29 mouse cellular contexts compared by ENCODE assay signal in genomic region chr7:112561504-112561903, GRCm38 (mm10).
DNase-seq lines count a peak whose midpoint lies in the region; ATAC-seq lines count a peak whose summit lies in the region.
"Had no signal": no experiment of that assay in that cellular context is flagged by ENCODE, and none has a peak within 500 bp of the region (broad histone marks: within the 10 kb centered on the region; RNA-seq: fewer than 3 reads in every experiment).

No protein-coding gene starts in this region.

- DNase-seq in cerebellum, adult 9-10 months, result peak; percentile 26
- peak; percentile 74 for DNase-seq in heart, adult 8-10 months (ENCODE audit: low spot score)
- peak; percentile 36 to 73 for DNase-seq in heart, postnatal 10 days
- DNase-seq in embryo, embryonic 10 days (ENCODE audit: low spot score), result no peak
- DNase-seq: adrenal gland, postnatal 10 days; gastrocnemius, postnatal 10 days; kidney, adult 9 months; kidney, postnatal 14 days; layer of hippocampus, adult 9-11 months; liver, embryonic 13.5 days; lung, adult 18-20 months; lung, postnatal 4 days; right cerebral cortex, postnatal 4 days; thymus, postnatal 4 days had no signal

- H3K9me3 ChIP-seq in heart, embryonic 11.5 days (replicated peaks; ENCODE audit: control insufficient read depth, low read length), result no peaks in the 10 kb centered on the region
- no peaks in the 10 kb centered on the region for H3K9me3 ChIP-seq in hindbrain, embryonic 13.5 days
- H3K9me3 ChIP-seq: embryonic facial prominence, embryonic 10.5 days; embryonic facial prominence, embryonic 15.5 days; forebrain, embryonic 13.5 days; limb, embryonic 10.5 days; limb, embryonic 15.5 days; liver, embryonic 13.5 days; megakaryocyte, embryonic 14.5 days; midbrain, embryonic 13.5 days had no signal

- ATAC-seq in cerebellum, adult (ENCODE audit: insufficient number of reproducible peaks, low FRiP score, low TSS enrichment), result no peak
- no peak for ATAC-seq in heart, embryonic 11.5 days (replicated peaks; ENCODE audit: insufficient number of reproducible peaks, low FRiP score, low TSS enrichment)
- no peak for ATAC-seq in hindbrain, embryonic 13.5 days (ENCODE audit: low FRiP score)
- ATAC-seq: CD4-positive, CD25-positive, alpha-beta regulatory T cell, adult 4 months; forebrain, embryonic 13.5 days; intestine, postnatal 0 days; lung, postnatal 0 days; midbrain, embryonic 13.5 days had no signal

- H3K36me3 ChIP-seq in heart, embryonic 11.5 days (ENCODE audit: control insufficient read depth, insufficient read depth, low read length), result peaks cover 6% of the 10 kb centered on the region; the same call in 1 of the 2 replicates
- 0 out of 2 replicates have a peak, but pooled peaks cover 6% of the 10 kb centered on the region for H3K36me3 ChIP-seq in hindbrain, embryonic 13.5 days
- H3K36me3 ChIP-seq: liver, embryonic 13.5 days had no signal

- H3K4me2 ChIP-seq in heart, embryonic 11.5 days, result no peak overlapping the region
- no peak overlapping the region for H3K4me2 ChIP-seq in hindbrain, embryonic 13.5 days
- H3K4me2 ChIP-seq: embryonic facial prominence, embryonic 15.5 days; forebrain, embryonic 13.5 days; hindbrain, embryonic 14.5 days; limb, embryonic 15.5 days; liver, embryonic 13.5 days; midbrain, embryonic 13.5 days; neural tube, embryonic 13.5 days had no signal

- WGBS in heart, embryonic 11.5 days (ENCODE audit: insufficient replicate concordance), result 78% methylated on average over 3 of the region's 3 CpGs
- WGBS in hindbrain, embryonic 13.5 days, result 89% methylated on average over 3 of the region's 3 CpGs

- no peak overlapping the region for H3K9ac ChIP-seq in heart, embryonic 11.5 days (ENCODE audit: low read depth, low read length)
- no peak overlapping the region for H3K9ac ChIP-seq in hindbrain, embryonic 13.5 days
- H3K9ac ChIP-seq: embryonic facial prominence, embryonic 15.5 days; forebrain, embryonic 13.5 days; hindbrain, embryonic 14.5 days; limb, embryonic 15.5 days; liver, embryonic 13.5 days; midbrain, embryonic 13.5 days had no signal

- H3K27me3 ChIP-seq in heart, embryonic 11.5 days (ENCODE audit: control insufficient read depth, insufficient read depth, low read length), result no peaks in the 10 kb centered on the region
- H3K27me3 ChIP-seq in hindbrain, embryonic 13.5 days, result no peaks in the 10 kb centered on the region
- H3K27me3 ChIP-seq: embryonic facial prominence, embryonic 15.5 days; forebrain, embryonic 13.5 days; limb, embryonic 15.5 days; liver, embryonic 13.5 days; midbrain, embryonic 13.5 days; neural tube, embryonic 13.5 days had no signal

- no peak overlapping the region for H3K27ac ChIP-seq in heart, embryonic 11.5 days (ENCODE audit: low read depth, low read length)
- H3K27ac ChIP-seq in hindbrain, embryonic 13.5 days, result no peak overlapping the region
- H3K27ac ChIP-seq: embryonic facial prominence, embryonic 10.5 days; embryonic facial prominence, embryonic 15.5 days; forebrain, embryonic 13.5 days; hindbrain, embryonic 14.5 days; limb, embryonic 10.5 days; limb, embryonic 15.5 days; liver, embryonic 13.5 days; midbrain, embryonic 13.5 days; neural tube, embryonic 13.5 days had no signal

- no peak overlapping the region for H3K4me3 ChIP-seq in heart, embryonic 11.5 days (ENCODE audit: low read depth, low read length)
- no peak overlapping the region for H3K4me3 ChIP-seq in hindbrain, embryonic 13.5 days
- H3K4me3 ChIP-seq: embryonic facial prominence, embryonic 10.5 days; embryonic facial prominence, embryonic 15.5 days; forebrain, embryonic 13.5 days; limb, embryonic 10.5 days; limb, embryonic 15.5 days; liver, embryonic 13.5 days; megakaryocyte, embryonic 14.5 days; midbrain, embryonic 13.5 days; neural tube, embryonic 13.5 days had no signal

- H3K4me1 ChIP-seq in heart, embryonic 11.5 days (ENCODE audit: control insufficient read depth, insufficient read depth, low read length), result 0 out of 2 replicates have a peak, but pooled peaks cover 5% of the 10 kb centered on the region
- H3K4me1 ChIP-seq in hindbrain, embryonic 13.5 days (replicated peaks), result no peaks in the 10 kb centered on the region; the same call in 1 of the 2 replicates
- H3K4me1 ChIP-seq: embryonic facial prominence, embryonic 15.5 days; forebrain, embryonic 13.5 days; limb, embryonic 10.5 days; limb, embryonic 15.5 days; liver, embryonic 13.5 days; megakaryocyte, embryonic 14.5 days; midbrain, embryonic 13.5 days; neural tube, embryonic 13.5 days had no signal

- intact Hi-C loops in heart, postnatal 10 days (cut with DNase I), result loop anchor here (2.0 to 5.0 kb wide), 4 partner anchors 63 to 306 kb away; partner anchors contain the start of gene Tead1
